Mouse (Mus musculus) CD4-positive, CD25-positive, alpha-beta regulatory T cell, adult 2 months (primary cell): Measurements from ENCODE around the gene Tcl1b5.

Experiments
- DNase-seq: peaks from one replicate; pipeline ENCODE4 v3.0.0-alpha.2; 2012; ENCODE audit warnings: low read depth, low spot score

Gene Tcl1b5

GRCm38 (mm10) chr12:105208441-105208840 is 32.3 kb downstream of the Tcl1b5 start:
- DNase-seq, result no peak

GRCm38 (mm10) chr12:105209231-105209630 is 33.1 kb downstream of the Tcl1b5 start:
- DNase-seq, result no peak

DNA sequence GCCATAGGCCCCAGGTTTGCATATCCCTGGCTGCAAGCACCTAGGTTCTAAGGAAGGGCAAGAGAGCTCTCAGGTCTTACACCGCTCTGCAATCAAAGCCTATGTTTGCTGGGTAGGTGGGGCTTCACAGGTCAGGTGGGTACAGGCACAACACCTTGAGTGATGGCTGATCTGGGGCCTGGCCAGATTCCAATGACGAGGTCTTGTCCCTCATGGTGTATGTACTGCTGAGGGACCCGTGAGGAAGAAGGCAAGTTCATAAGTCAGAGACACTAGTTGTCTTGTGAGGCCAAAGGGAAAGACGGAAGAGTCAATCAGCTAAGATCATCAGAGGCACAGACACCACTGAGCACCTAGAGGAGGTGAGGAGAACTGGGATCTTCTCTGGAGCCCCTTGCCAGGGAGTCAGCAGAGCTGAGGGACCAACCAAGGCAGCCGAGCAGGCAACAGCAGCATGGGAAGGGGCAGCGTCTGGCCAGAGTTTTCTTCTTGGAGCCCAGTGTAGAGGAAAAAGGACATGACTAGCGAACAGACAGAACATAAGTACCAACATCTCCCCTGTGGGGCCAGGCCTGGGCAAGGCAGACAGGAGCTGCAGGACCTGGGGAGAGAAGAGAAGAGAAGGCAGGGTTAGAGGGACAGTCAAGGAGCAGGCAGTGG is 41.1 kb downstream of the Tcl1b5 start:
- DNase-seq, result no peak

DNA sequence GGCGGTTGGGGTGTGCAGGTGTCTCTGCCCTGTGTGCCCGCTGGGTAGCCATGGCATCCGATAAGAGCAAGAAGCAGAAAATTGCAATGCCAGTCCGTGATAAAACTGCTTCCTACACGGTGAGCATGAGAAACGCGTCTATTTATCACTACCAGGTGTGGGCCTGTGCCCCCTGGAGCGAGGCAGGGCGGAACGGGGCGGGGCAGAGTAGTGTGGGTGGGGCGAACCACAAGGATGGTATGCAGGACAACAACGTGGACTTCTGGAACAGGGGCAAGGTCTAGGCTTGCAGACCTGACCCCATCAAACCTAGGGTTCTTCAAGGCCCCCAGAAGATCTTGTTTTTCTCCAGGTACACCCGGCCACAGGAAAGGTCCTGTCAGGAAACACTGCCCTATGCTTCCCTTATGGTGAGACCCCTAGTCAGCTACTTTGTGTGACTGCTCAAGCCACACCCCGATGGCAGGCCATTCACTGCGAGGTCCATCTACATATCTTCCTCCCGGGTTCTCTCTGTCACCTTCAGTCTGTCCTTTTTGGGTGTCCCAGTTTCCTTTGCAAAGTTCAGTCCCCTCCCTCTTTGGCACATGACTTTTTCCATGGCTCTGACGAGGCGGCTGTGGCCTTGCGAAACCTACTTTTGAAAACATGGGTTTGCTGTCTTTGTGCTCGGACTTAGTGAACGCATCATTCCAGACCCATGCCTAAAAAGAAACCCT is 46.6 kb downstream of the Tcl1b5 start, which contains the start of gene Tcl1:
TSS of gene Tcl1 (minus strand) at position 193 of the 719 bp plus-strand sequence.
- no peak for DNase-seq

DNA sequence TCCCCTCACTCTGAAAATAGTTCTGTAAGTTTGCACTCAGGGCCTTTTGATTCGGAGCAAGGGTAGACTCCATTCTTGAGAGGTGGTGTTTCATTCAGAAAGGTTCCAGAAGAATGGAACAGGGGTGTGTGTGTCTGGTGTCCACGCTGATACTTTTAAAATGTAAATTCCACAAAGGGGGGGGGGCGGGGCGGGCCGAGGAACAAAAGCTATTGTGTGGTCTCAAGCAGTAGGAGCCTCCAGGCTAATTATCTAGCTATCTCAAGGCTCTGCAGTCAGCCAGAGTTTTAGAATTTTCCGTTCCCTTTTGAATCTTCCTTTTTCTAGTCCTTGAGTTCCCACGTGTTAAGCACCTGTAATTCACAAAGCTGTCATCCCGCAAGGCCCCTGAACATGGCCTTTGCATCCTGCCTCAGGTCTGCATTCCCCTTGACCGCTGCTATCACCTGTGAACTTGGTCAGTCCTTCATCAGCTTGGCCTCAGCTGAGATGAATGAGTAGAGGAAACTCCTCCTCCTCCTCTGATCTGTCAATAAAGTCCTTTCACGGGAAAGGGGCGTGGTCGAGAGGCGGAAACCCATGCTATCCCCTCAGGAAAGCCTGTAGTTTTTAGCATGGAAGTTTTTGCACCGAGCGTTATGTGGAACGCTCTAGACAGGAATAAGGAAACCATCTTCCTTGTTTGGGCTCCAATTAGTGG is 48.6 kb downstream of the Tcl1b5 start:
- DNase-seq, result no peak
